24 mouse cellular contexts compared by ENCODE assay signal in the genomic region with DNA sequence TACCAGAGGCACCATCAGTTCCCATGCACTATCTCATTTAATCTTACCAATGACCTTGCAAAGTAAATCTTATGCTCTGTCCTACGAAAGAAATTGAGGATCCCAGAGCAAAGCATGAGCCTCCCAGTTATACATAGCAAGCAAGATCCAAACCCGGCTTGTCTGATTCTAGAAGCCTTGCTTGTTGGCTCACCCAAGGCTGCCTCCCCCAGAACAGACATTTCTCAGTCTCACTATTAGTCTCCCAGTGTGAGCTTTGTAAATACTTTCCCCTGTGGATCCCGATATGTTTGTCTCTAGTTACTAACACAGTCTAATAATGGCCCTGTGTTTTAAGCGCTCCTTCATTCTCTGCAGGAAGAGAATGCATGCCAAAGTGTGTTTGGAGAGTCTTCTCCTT.
"Had no signal": no experiment of that assay in that cellular context is flagged by ENCODE, and none has a peak within 500 bp of the region (broad histone marks: within the 10 kb centered on the region; RNA-seq: fewer than 3 reads in every experiment).

No protein-coding gene starts in this region.

- H3K9ac ChIP-seq: forebrain, embryonic 15.5 days; forebrain, postnatal 0 days; heart, embryonic 12.5 days; hindbrain, embryonic 14.5 days; kidney, embryonic 15.5 days; limb, embryonic 13.5 days; limb, embryonic 15.5 days; liver, embryonic 12.5 days; liver, embryonic 14.5 days had no signal

- H3K4me1 ChIP-seq: liver, embryonic 12.5 days had no signal

- H3K27ac ChIP-seq: heart, embryonic 10.5 days; hindbrain, embryonic 14.5 days; kidney, embryonic 15.5 days; kidney, postnatal 0 days; limb, embryonic 13.5 days; limb, embryonic 15.5 days; liver, embryonic 12.5 days; liver, embryonic 14.5 days had no signal

- H3K9me3 ChIP-seq: forebrain, embryonic 15.5 days; heart, embryonic 10.5 days; heart, embryonic 12.5 days; kidney, embryonic 15.5 days; limb, embryonic 13.5 days; limb, embryonic 15.5 days; liver, embryonic 12.5 days had no signal

- H3K27me3 ChIP-seq: forebrain, embryonic 15.5 days; heart, embryonic 12.5 days; kidney, embryonic 15.5 days; limb, embryonic 15.5 days; liver, embryonic 12.5 days had no signal

- H3K4me2 ChIP-seq: forebrain, embryonic 15.5 days; heart, embryonic 12.5 days; hindbrain, embryonic 14.5 days; kidney, embryonic 15.5 days; limb, embryonic 13.5 days; limb, embryonic 15.5 days; liver, embryonic 12.5 days had no signal

- DNase-seq: forebrain, postnatal 0 days; gastrocnemius, postnatal 14 days; gastrocnemius, postnatal 36 days; heart, adult 18-20 months; heart, postnatal 14 days; heart, postnatal 36 days; kidney, adult 11 months; kidney, adult 2 months; kidney, adult 9 months; kidney, postnatal 14 days; kidney, postnatal 36 days; left cerebral cortex, postnatal 4 days had no signal

- ATAC-seq: forebrain, embryonic 15.5 days; forebrain, postnatal 0 days; hindbrain, embryonic 16.5 days; intestine, embryonic 16.5 days; liver, embryonic 12.5 days had no signal

- H3K4me3 ChIP-seq: forebrain, embryonic 15.5 days; heart, embryonic 10.5 days; heart, embryonic 12.5 days; kidney, embryonic 15.5 days; limb, embryonic 13.5 days; limb, embryonic 15.5 days; liver, embryonic 12.5 days had no signal

- H3K36me3 ChIP-seq: forebrain, embryonic 15.5 days; heart, embryonic 10.5 days; heart, embryonic 12.5 days; kidney, embryonic 15.5 days; limb, embryonic 13.5 days; limb, embryonic 15.5 days; liver, embryonic 12.5 days had no signal
